Mouse (Mus musculus) limb, embryonic 14.5 days (tissue): ENCODE results near the gene Ugt1a6a. TPM values are rescaled to one million over a fixed set of nuclear protein-coding genes. Genes with fewer than 3 reads are reported as not detected.

Experiments used
- ATAC-seq: fragments of 200-750 bp; cut with Nextera tagmentation; 2 replicates; pipeline ENCODE4 v1.8.0; 2017; ENCODE audit warnings: low read depth, moderate number of reproducible peaks, moderate TSS enrichment; ENCODE audit not compliant: low FRiP score
- DNase-seq: peaks from one replicate; pipeline ENCODE4 v3.0.0-alpha.2; 2015; ENCODE audit warnings: low spot score
- H3K27ac ChIP-seq: fragments of 300-500 bp; sonication (generic); replicated peaks from 2 replicates; pipeline ENCODE4 v1.5.1; 2014; ENCODE audit warnings: low read depth, mild to moderate bottlenecking, low read length, moderate library complexity, mixed read lengths
- H3K27me3 ChIP-seq: fragments of 300-500 bp; sonication (generic); 2 replicates; pipeline ENCODE4 v1.6.1; 2014; ENCODE audit warnings: low read length, mixed read lengths; ENCODE audit not compliant: control insufficient read depth, insufficient read depth
- H3K36me3 ChIP-seq: fragments of 300-500 bp; sonication (generic); 2 replicates; pipeline ENCODE4 v1.6.1; 2014; ENCODE audit warnings: mild to moderate bottlenecking, low read length, moderate library complexity, mixed read lengths; ENCODE audit not compliant: control insufficient read depth, insufficient read depth
- H3K4me1 ChIP-seq: fragments of 300-500 bp; sonication (generic); 2 replicates; pipeline ENCODE4 v1.6.1; 2014; ENCODE audit warnings: antibody characterized with exemption, low read length, mixed read lengths; ENCODE audit not compliant: control insufficient read depth, insufficient read depth
- H3K4me2 ChIP-seq: fragments of 300-500 bp; sonication (generic); replicated peaks from 2 replicates; pipeline ENCODE4 v1.6.1; 2014; ENCODE audit warnings: low read depth, mild to moderate bottlenecking, low read length, moderate library complexity; ENCODE audit not compliant: severe bottlenecking
- H3K4me3 ChIP-seq: fragments of 300-500 bp; sonication (generic); replicated peaks from 2 replicates; pipeline ENCODE4 v1.5.1; 2014; ENCODE audit warnings: low read length
- H3K9ac ChIP-seq: fragments of 300-500 bp; sonication (generic); 2 replicates; pipeline ENCODE4 v1.6.1; 2014; ENCODE audit warnings: mild to moderate bottlenecking, low read depth, low read length, moderate library complexity; ENCODE audit not compliant: severe bottlenecking
- H3K9me3 ChIP-seq: fragments of 300-500 bp; sonication (generic); 2 replicates; pipeline ENCODE4 v1.6.1; 2016; ENCODE audit warnings: low read length; ENCODE audit not compliant: control insufficient read depth
- POLR2A ChIP-seq: fragments of 200-500 bp; IDR thresholded peaks from 2 replicates; pipeline ENCODE4 v1.8.0; 2012; ENCODE audit warnings: inconsistent platforms, mild to moderate bottlenecking, moderate library complexity, borderline replicate concordance; ENCODE audit not compliant: insufficient read depth, insufficient read length; ENCODE audit errors: extremely low read depth
- WGBS: fragments of 180-500 bp; shearing (Covaris S2); extraction: QIAGEN DNeasy Blood & Tissue Kit; methylation state at CpG from one replicate; pipeline ENCODE4 v1.1.7; 2014; 5-methylcytosine and 5-hydroxymethylcytosine counted together
- polyA plus RNA-seq, 2 experiments: library from polyadenylated mRNA; depleted of rRNA in 1 of 2; stranded (reverse) in 1 of 2; unstranded in 1 of 2; fragments of >200 nt; fragmentation: Nextera tagmentation in 1 of 2; extraction: Ambion mirVana in 1 of 2; gene quantifications; 2 replicates each; pipeline versions ENCODE4 v1.2.1 to v1.2.3; 2012 to 2014

Gene Ugt1a6a
- polyA plus RNA-seq, 2 experiments: 2.3 to 5.4 TPM

GRCm38 (mm10) chr1:88230981-88231802, 96.6 kb downstream of the Ugt1a6a start:
- ATAC-seq (no peak), DNase-seq (no peak)
- TF ChIP-seq POLR2A: no peak
- Histone ChIP-seq H3K4me2 (no peak overlapping the region), H3K27me3 (no peaks in the 10 kb centered on the region), H3K4me3 (no peak overlapping the region), H3K9me3 (peaks cover 97% of the 10 kb centered on the region), H3K36me3 (no peaks in the 10 kb centered on the region), H3K9ac (no peak overlapping the region), H3K4me1 (no peaks in the 10 kb centered on the region), H3K27ac (no peak overlapping the region)
- 73% methylated on average over 6 of the region's 6 CpGs for WGBS

GRCm38 (mm10) chr1:88231803-88232499, 97.3 kb downstream of the Ugt1a6a start:
- Histone ChIP-seq H3K36me3 (no peaks in the 10 kb centered on the region), H3K9ac (no peak overlapping the region), H3K4me2 (no peak overlapping the region), H3K4me1 (no peaks in the 10 kb centered on the region), H3K4me3 (no peak overlapping the region), H3K27me3 (no peaks in the 10 kb centered on the region), H3K27ac (no peak overlapping the region), H3K9me3 (peaks cover 95% of the 10 kb centered on the region)
- DNase-seq: no peak
- WGBS: 67% methylated on average over 7 of the region's 7 CpGs
- no peak for ATAC-seq
- TF ChIP-seq POLR2A: no peak

DNA sequence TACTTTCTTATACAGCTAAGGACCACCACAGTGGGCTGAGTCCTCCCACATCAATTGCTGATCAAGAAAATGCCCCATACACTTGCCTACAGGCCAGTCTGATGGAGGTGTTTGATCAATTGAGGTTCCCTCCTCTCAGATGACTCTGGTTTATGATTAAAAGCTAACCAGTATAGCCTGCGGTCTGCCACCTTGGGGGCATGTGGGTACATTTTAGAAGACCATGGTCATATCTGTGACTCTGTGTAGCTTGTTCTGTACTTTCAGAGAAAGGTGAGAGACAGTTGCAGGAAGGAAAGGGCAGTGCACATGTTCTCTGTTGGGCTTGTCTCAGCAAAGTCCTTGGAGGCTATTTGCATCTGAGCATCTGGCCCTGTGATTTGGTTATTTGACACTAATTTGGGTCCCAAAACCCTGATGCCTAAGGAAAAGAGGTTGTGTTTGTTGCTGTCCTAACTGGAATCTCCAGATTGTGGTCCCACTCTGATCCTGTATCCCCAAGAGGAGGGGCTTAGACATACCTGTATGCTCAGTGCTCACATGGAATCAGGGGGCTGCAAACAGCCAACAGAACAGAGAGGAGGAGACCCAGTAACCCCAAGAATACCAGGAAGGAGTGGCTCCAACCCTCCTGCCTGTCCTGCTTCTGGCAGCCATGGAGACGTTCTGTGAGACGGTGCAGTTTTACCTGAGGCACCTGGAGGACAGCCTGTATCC, 98.2 kb downstream of the Ugt1a6a start:
- ATAC-seq: no peak
- 53% methylated on average over 3 of the region's 3 CpGs for WGBS
- TF ChIP-seq POLR2A: no peak
- Histone ChIP-seq H3K36me3 (no peaks in the 10 kb centered on the region), H3K9me3 (peaks cover 96% of the 10 kb centered on the region), H3K9ac (no peak overlapping the region), H3K4me3 (no peak overlapping the region), H3K4me1 (no peaks in the 10 kb centered on the region), H3K4me2 (no peak overlapping the region), H3K27me3 (no peaks in the 10 kb centered on the region), H3K27ac (no peak overlapping the region)
- DNase-seq: no peak

- ATAC-seq (no peak), DNase-seq (no peak)
- no peak overlapping the region for H3K4me3 ChIP-seq
- no peak overlapping the region for H3K27ac ChIP-seq
- no peaks in the 10 kb centered on the region for H3K4me1 ChIP-seq
- H3K9me3 ChIP-seq: peaks cover 96% of the 10 kb centered on the region
- H3K27me3 ChIP-seq: no peaks in the 10 kb centered on the region
- TF ChIP-seq POLR2A: no peak
- no peak overlapping the region for H3K9ac ChIP-seq
- 67% methylated on average over 14 of the region's 14 CpGs for WGBS
- H3K4me2 ChIP-seq: no peak overlapping the region
- H3K36me3 ChIP-seq: no peaks in the 10 kb centered on the region
These were observed 99.0 kb downstream of the Ugt1a6a start for GRCm38 (mm10) chr1:88233421-88234247.
